Mouse (Mus musculus) hindbrain, postnatal 0 days (tissue): ENCODE data around the gene Myo3a. TPM values are rescaled to one million over a fixed set of nuclear protein-coding genes. Genes with fewer than 3 reads are reported as not detected.
"Not testable (repeated sequence)": the region's sequence is repeated elsewhere in the genome, so short reads cannot be mapped to it uniquely, and the experiment has no call there.

Experiments used
- ATAC-seq: fragments of 200-750 bp; cut with Nextera tagmentation; 2 replicates; pipeline ENCODE4 v1.8.0; 2017; ENCODE audit warnings: mild to moderate bottlenecking, moderate TSS enrichment, moderate library complexity
- DNase-seq: peaks from one replicate; pipeline ENCODE4 v3.0.0-alpha.2; 2015; ENCODE audit warnings: low spot score
- H3K27ac ChIP-seq: fragments of 300-500 bp; sonication (generic); 2 replicates; pipeline ENCODE4 v1.5.1; 2014; ENCODE audit warnings: mild to moderate bottlenecking
- H3K27me3 ChIP-seq: fragments of 300-500 bp; sonication (generic); 2 replicates; pipeline ENCODE4 v1.6.1; 2014; ENCODE audit warnings: low read length, mixed read lengths; ENCODE audit not compliant: insufficient read depth
- H3K36me3 ChIP-seq: fragments of 300-500 bp; sonication (generic); 2 replicates; pipeline ENCODE4 v1.6.1; 2014; ENCODE audit warnings: low read length, mixed read lengths; ENCODE audit not compliant: insufficient read depth
- H3K4me1 ChIP-seq: fragments of 300-500 bp; sonication (generic); 2 replicates; pipeline ENCODE4 v1.6.1; 2014; ENCODE audit warnings: antibody characterized with exemption, low read length, mixed read lengths; ENCODE audit not compliant: insufficient read depth
- H3K4me2 ChIP-seq: fragments of 300-500 bp; sonication (generic); 2 replicates; pipeline ENCODE4 v1.6.1; 2014; ENCODE audit warnings: low read depth, mild to moderate bottlenecking, low read length, moderate library complexity, mixed read lengths
- H3K4me3 ChIP-seq: fragments of 300-500 bp; sonication (generic); 2 replicates; pipeline ENCODE4 v1.5.1; 2014; ENCODE audit warnings: low read length
- H3K9ac ChIP-seq: fragments of 300-500 bp; sonication (generic); replicated peaks from 2 replicates; pipeline ENCODE4 v1.6.1; 2014; ENCODE audit warnings: mild to moderate bottlenecking, low read length, moderate library complexity, mixed read lengths
- H3K9me3 ChIP-seq: fragments of 300-500 bp; sonication (generic); 2 replicates; pipeline ENCODE4 v1.6.1; 2016; ENCODE audit warnings: low read length, mixed read lengths
- CTCF ChIP-seq: IDR thresholded peaks from 2 replicates; pipeline ENCODE4 v1.5.1; 2016; ENCODE audit warnings: antibody characterized with exemption, control low read depth, low read depth
- WGBS: fragments of 180-500 bp; shearing (Covaris S2); extraction: QIAGEN DNeasy Blood & Tissue Kit; methylation state at CpG from one replicate; pipeline ENCODE4 v1.1.7; 2014; 5-methylcytosine and 5-hydroxymethylcytosine counted together
- polyA plus RNA-seq: library from polyadenylated mRNA; unstranded; fragments of >200 nt; fragmentation: Nextera tagmentation; extraction: Ambion mirVana; gene quantifications from 2 replicates; pipeline ENCODE4 v1.2.1, GENCODE M21; 2015
- total RNA-seq: library from RNA; depleted of rRNA; stranded (reverse); fragments of >200 nt; gene quantifications from 2 replicates; pipeline ENCODE4 v1.2.3, GENCODE M21; 2014

Gene Myo3a
- total and polyA plus RNA-seq, 2 experiments from 2014 or later: 0.06 to 0.26 TPM

GRCm38 (mm10) chr2:22293579-22294446, 66.5 kb downstream of the Myo3a start:
- H3K4me2 ChIP-seq: peak overlapping the region; percentile 27; the same call in 1 of the 2 replicates
- WGBS: 24% methylated on average over 11 of the region's 11 CpGs
- H3K36me3 ChIP-seq: no peaks in the 10 kb centered on the region
- H3K27ac ChIP-seq: peak overlapping the region; percentile 68
- no peak overlapping the region for H3K9ac ChIP-seq
- peaks cover 6% of the 10 kb centered on the region; the same call in 1 of the 2 replicates for H3K4me1 ChIP-seq
- no peaks in the 10 kb centered on the region for H3K27me3 ChIP-seq
- H3K4me3 ChIP-seq: no peak overlapping the region
- ATAC-seq (peak; percentile 70), DNase-seq (peak; percentile 41)
- no peaks in the 10 kb centered on the region for H3K9me3 ChIP-seq
- no peak for TF ChIP-seq CTCF

GRCm38 (mm10) chr2:22294447-22294738, 67.1 kb downstream of the Myo3a start:
- Histone ChIP-seq H3K9ac (no peak overlapping the region), H3K27ac (0 out of 2 replicates have a peak overlapping the region, but pooled peaks have one; percentile 68), H3K27me3 (no peaks in the 10 kb centered on the region), H3K4me1 (peaks cover 6% of the 10 kb centered on the region; the same call in 1 of the 2 replicates), H3K4me2 (no peak overlapping the region), H3K9me3 (no peaks in the 10 kb centered on the region), H3K36me3 (no peaks in the 10 kb centered on the region), H3K4me3 (no peak overlapping the region)
- no peak for DNase-seq
- 6% methylated on average over 2 of the region's 2 CpGs for WGBS
- no peak for ATAC-seq
- TF ChIP-seq CTCF: no peak

- DNase-seq (no peak), ATAC-seq (no peak)
- no peak for TF ChIP-seq CTCF
- Histone ChIP-seq H3K36me3 (no peaks in the 10 kb centered on the region), H3K4me3 (no peak overlapping the region), H3K4me2 (no peak overlapping the region), H3K9me3 (no peaks in the 10 kb centered on the region), H3K27me3 (no peaks in the 10 kb centered on the region), H3K27ac (no peak overlapping the region), H3K9ac (no peak overlapping the region), H3K4me1 (peaks cover 6% of the 10 kb centered on the region; the same call in 1 of the 2 replicates)
- WGBS: 74% methylated on average over 1 of the region's 1 CpGs
Measured at GRCm38 (mm10) chr2:22297913-22298312, 70.6 kb downstream of the Myo3a start.

- Histone ChIP-seq H3K27me3 (no peaks in the 10 kb centered on the region), H3K4me2 (peak overlapping the region; percentile 74), H3K4me3 (peak overlapping the region; percentile 49), H3K9me3 (no peaks in the 10 kb centered on the region), H3K4me1 (no peaks in the 10 kb centered on the region), H3K36me3 (no peaks in the 10 kb centered on the region), H3K27ac (peak overlapping the region; percentile 73), H3K9ac (peak overlapping the region; percentile 63)
- peak; percentile 44 for TF ChIP-seq CTCF
- DNase-seq: peak; percentile 79
- peak; percentile 97 for ATAC-seq
- 3% methylated on average over 27 of the region's 32 CpGs for WGBS
Measured at GRCm38 (mm10) chr2:22338269-22338857, 111.1 kb downstream of the Myo3a start.

- H3K9me3 ChIP-seq, H3K27ac ChIP-seq, H3K36me3 ChIP-seq, H3K4me1 ChIP-seq, ATAC-seq, H3K4me2 ChIP-seq, H3K9ac ChIP-seq, H3K27me3 ChIP-seq, DNase-seq, H3K4me3 ChIP-seq: not testable (repeated sequence)
- WGBS: 96% methylated on average over 11 of the region's 11 CpGs
Measured at GRCm38 (mm10) chr2:22410511-22410910, 183.2 kb downstream of the Myo3a start.

GRCm38 (mm10) chr2:22548421-22548820, 321.1 kb downstream of the Myo3a start:
- TF ChIP-seq CTCF: no peak
- H3K36me3 ChIP-seq: no peaks in the 10 kb centered on the region
- H3K27ac ChIP-seq: no peak overlapping the region
- no peaks in the 10 kb centered on the region for H3K4me1 ChIP-seq
- 83% methylated on average over 6 of the region's 6 CpGs for WGBS
- no peak overlapping the region for H3K9ac ChIP-seq
- H3K27me3 ChIP-seq: no peaks in the 10 kb centered on the region
- ATAC-seq (no peak), DNase-seq (no peak)
- no peak overlapping the region for H3K4me3 ChIP-seq
- H3K4me2 ChIP-seq: no peak overlapping the region
- H3K9me3 ChIP-seq: no peaks in the 10 kb centered on the region

- not testable (repeated sequence) for H3K9ac ChIP-seq, H3K27ac ChIP-seq, H3K4me2 ChIP-seq, H3K4me1 ChIP-seq, H3K27me3 ChIP-seq, H3K4me3 ChIP-seq, H3K9me3 ChIP-seq, H3K36me3 ChIP-seq, DNase-seq
- ATAC-seq: peak; percentile 89
- 82% methylated on average over 13 of the region's 14 CpGs for WGBS
Measured at GRCm38 (mm10) chr2:22587469-22588169, 360.3 kb downstream of the Myo3a start.

GRCm38 (mm10) chr2:22588170-22588541, 360.9 kb downstream of the Myo3a start:
- H3K9ac ChIP-seq, H3K9me3 ChIP-seq: not testable (repeated sequence)
- 81% methylated on average over 5 of the region's 5 CpGs for WGBS

GRCm38 (mm10) chr2:22588673-22589381, 361.5 kb downstream of the Myo3a start:
- H3K27me3 ChIP-seq, H3K9me3 ChIP-seq, DNase-seq, H3K4me3 ChIP-seq, H3K4me1 ChIP-seq, H3K4me2 ChIP-seq, H3K36me3 ChIP-seq, H3K9ac ChIP-seq, H3K27ac ChIP-seq: not testable (repeated sequence)
- 65% methylated on average over 12 of the region's 12 CpGs for WGBS
- peak; percentile 92 for ATAC-seq

More at GRCm38 (mm10) chr2:22588170-22588541, 360.9 kb downstream of the Myo3a start:
- not testable (repeated sequence) for H3K36me3 ChIP-seq, H3K27me3 ChIP-seq, H3K27ac ChIP-seq, H3K4me3 ChIP-seq, H3K4me1 ChIP-seq, DNase-seq, H3K4me2 ChIP-seq
- peak; percentile 54 for ATAC-seq
